Mouse (Mus musculus): ENCODE measurements around the gene Casp12.
"Not testable (repeated sequence)": the region's sequence is repeated elsewhere in the genome, so short reads cannot be mapped to it uniquely, and the experiment has no call there.

Casp12 gene

GRCm38 (mm10) chr9:5345291-5345898 is at the start of gene Casp12:
Gene Casp12, plus strand, starts transcription at chr9:5345430.
- no peak for DNase-seq (ENCODE audit: extremely low spot score)

GRCm38 (mm10) chr9:5296354-5297237 is 48.6 kb upstream of the Casp12 start:
- DNase-seq (ENCODE audit: extremely low spot score): no peak

GRCm38 (mm10) chr9:5298329-5299131 is 46.7 kb upstream of the Casp12 start, which contains the start of gene Casp1:
Gene Casp1, plus strand, starts transcription at chr9:5298517.
- DNase-seq (ENCODE audit: extremely low spot score): no peak

- no peak for DNase-seq (ENCODE audit: extremely low spot score)
These were observed 46.2 kb upstream of the Casp12 start for GRCm38 (mm10) chr9:5299132-5299381.

GRCm38 (mm10) chr9:5308561-5308960 is 36.7 kb upstream of the Casp12 start, which contains the start of gene Casp4:
Gene Casp4, plus strand, starts transcription at chr9:5308828.
- no peak for DNase-seq (ENCODE audit: extremely low spot score)

- no peak for DNase-seq (ENCODE audit: extremely low spot score)
These were observed 35.1 kb upstream of the Casp12 start for GRCm38 (mm10) chr9:5310112-5310511.

- no peak for DNase-seq (ENCODE audit: extremely low spot score)
These were observed 33.8 kb upstream of the Casp12 start for GRCm38 (mm10) chr9:5311435-5311834.

- DNase-seq (ENCODE audit: extremely low spot score): no peak
These were observed 17.0 kb upstream of the Casp12 start for GRCm38 (mm10) chr9:5328204-5328603.

- no peak for DNase-seq (ENCODE audit: extremely low spot score)
These were observed 12.8 kb upstream of the Casp12 start for GRCm38 (mm10) chr9:5332441-5332840.

- no peak for DNase-seq (ENCODE audit: extremely low spot score)
These were observed 11.8 kb upstream of the Casp12 start for GRCm38 (mm10) chr9:5333422-5333821.

GRCm38 (mm10) chr9:5343092-5343491 is 2.1 kb upstream of the Casp12 start:
- DNase-seq (ENCODE audit: extremely low spot score): no peak

GRCm38 (mm10) chr9:5344090-5344489 is 1.1 kb upstream of the Casp12 start:
- DNase-seq (ENCODE audit: extremely low spot score): no peak

GRCm38 (mm10) chr9:5347381-5347780 is 2.2 kb downstream of the Casp12 start:
- no peak for DNase-seq (ENCODE audit: extremely low spot score)

- no peak for DNase-seq (ENCODE audit: extremely low spot score)
These were observed 8.4 kb downstream of the Casp12 start for GRCm38 (mm10) chr9:5353673-5354072.

GRCm38 (mm10) chr9:5356801-5357200 is 11.6 kb downstream of the Casp12 start:
- no peak for DNase-seq (ENCODE audit: extremely low spot score)

- DNase-seq (ENCODE audit: extremely low spot score): no peak
These were observed 48.3 kb downstream of the Casp12 start for GRCm38 (mm10) chr9:5393561-5393960.

- DNase-seq (ENCODE audit: extremely low spot score): not testable (repeated sequence)
These were observed 50.6 kb downstream of the Casp12 start for GRCm38 (mm10) chr9:5395861-5396260.

GRCm38 (mm10) chr9:5410988-5411568 is 65.8 kb downstream of the Casp12 start:
- DNase-seq (ENCODE audit: extremely low spot score): no peak

- DNase-seq (ENCODE audit: extremely low spot score): no peak
These were observed 67.3 kb downstream of the Casp12 start for GRCm38 (mm10) chr9:5412446-5413111.

- DNase-seq (ENCODE audit: extremely low spot score): no peak
These were observed 72.6 kb downstream of the Casp12 start for GRCm38 (mm10) chr9:5417871-5418270.

Measured in embryo, embryonic 9.5 days (tissue).